Mouse (Mus musculus) C2C12 (cell line): ENCODE measurements around the gene Enpp5.

Experiments
- CTCF ChIP-seq: IDR thresholded peaks from one replicate; pipeline ENCODE4 v1.5.1; 2011; ENCODE audit not compliant: control insufficient read depth, insufficient read depth, insufficient read length
- FOSL1 ChIP-seq: IDR thresholded peaks from one replicate; pipeline ENCODE4 v1.8.0; 2011; ENCODE audit warnings: mild to moderate bottlenecking, low read length; ENCODE audit not compliant: poor library complexity, insufficient read depth, severe bottlenecking
- MAX ChIP-seq: IDR thresholded peaks from one replicate; pipeline ENCODE4 v1.6.1; 2011; ENCODE audit warnings: mild to moderate bottlenecking, control low read depth

GRCm38 (mm10) chr17:44136018-44136417 lies 57.4 kb downstream of the Enpp5 start:
- TF ChIP-seq CTCF (no peak), MAX (no peak), FOSL1 (no peak)
